Mouse (Mus musculus): ENCODE data around the gene Abi3. TPM values are rescaled to one million over a fixed set of nuclear protein-coding genes. Genes with fewer than 3 reads are reported as not detected.
"Not testable (repeated sequence)": the region's sequence is repeated elsewhere in the genome, so short reads cannot be mapped to it uniquely, and the experiment has no call there.

The Abi3 gene
- 1 to 10 TPM; 7.3 to 8.0 TPM for total RNA-seq (2021)
- long read RNA-seq, experiment 1, full-length matches to known transcripts, result 5 of 7 reads
- long read RNA-seq, experiment 1, partial matches to known transcripts, result 0 of 7 reads
- long read RNA-seq, experiment 1, other reads (novel, unspliced or antisense), result 2 of 7 reads
- long read RNA-seq, experiment 2, full-length matches to known transcripts, result 6 of 8 reads
- long read RNA-seq, experiment 2, partial matches to known transcripts, result 1 of 8 reads
- long read RNA-seq, experiment 2, other reads (novel, unspliced or antisense), result 1 of 8 reads

GRCm38 (mm10) chr11:95842074-95842681, at the start of gene Abi3:
Abi3 (minus strand) TSS chr11:95842476.
- no peak for DNase-seq (ENCODE audit: low spot score in 2 of 2)

DNA sequence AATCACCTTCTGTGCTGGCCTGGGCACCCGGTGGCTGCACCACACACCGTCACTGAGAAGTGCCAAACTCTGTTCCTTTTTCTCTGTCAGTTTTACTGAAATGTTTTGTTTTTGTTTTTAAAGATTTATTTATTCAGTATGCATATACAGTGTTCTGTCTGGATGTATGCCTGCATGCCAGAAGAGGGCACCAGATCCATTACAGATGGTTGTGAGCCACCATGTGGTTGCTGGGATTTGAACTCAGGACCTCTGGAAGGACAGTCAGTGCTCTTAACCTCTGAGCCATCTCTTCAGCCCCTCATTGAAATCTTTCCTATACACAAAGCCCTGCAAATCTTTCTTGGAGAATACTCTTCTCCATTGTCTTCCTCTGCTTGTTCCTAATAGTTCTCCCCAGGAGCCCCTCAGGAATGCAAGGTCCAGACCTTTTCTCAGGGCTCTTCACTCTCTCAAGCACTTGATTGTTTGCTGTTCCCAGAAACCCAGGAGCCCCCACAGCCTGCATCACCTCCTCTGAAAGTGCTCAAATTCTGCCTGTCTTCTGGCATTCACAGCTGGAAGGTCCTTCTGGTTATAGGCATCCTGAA, 48.3 kb upstream of the Abi3 start:
- DNase-seq (ENCODE audit: low spot score in 2 of 2), result no peak

DNA sequence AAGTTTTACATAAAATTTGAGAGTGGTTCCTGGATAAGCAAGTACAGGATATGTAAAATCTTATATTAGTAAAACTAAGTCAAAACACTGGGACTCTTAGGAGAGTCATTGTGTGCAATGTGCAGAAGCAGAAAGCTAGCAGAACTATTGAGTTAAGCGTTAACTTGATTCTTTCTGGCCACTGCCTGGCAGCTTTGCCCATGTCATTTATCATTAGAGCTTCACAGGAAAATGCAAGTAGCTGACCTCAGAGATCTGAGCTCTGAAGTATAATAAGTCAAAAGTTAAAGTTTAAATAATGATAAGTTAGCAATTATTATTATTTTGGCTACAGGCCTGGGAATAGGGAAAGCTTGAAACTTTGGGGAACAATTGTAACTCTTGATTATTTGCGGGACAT, 37.6 kb upstream of the Abi3 start:
- not testable (repeated sequence) for DNase-seq (ENCODE audit: low spot score in 2 of 2)

GRCm38 (mm10) chr11:95876296-95876695, 34.0 kb upstream of the Abi3 start:
- peak; percentile 49 to 64 for DNase-seq (ENCODE audit: low spot score in 2 of 2)

DNA sequence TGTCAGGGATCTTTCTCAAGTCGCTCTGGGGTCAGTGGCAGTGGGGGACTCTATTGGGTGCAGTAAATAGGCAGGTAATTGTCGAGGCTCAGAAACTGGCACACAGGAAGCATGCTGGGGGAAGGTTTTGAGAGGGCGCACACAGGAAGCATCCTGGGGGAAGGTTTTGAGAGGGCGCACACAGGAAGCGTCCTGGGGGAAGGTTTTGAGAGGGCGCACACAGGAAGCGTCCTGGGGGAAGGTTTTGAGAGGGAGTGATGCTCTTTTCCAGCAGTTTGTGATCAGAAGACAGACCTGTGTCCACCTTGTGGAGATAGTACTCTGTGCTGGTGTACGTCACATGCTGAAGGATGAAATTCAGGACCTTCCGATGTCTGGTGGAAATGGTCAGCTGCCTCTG, 33.5 kb upstream of the Abi3 start:
- DNase-seq (ENCODE audit: low spot score in 2 of 2), result no peak

DNA sequence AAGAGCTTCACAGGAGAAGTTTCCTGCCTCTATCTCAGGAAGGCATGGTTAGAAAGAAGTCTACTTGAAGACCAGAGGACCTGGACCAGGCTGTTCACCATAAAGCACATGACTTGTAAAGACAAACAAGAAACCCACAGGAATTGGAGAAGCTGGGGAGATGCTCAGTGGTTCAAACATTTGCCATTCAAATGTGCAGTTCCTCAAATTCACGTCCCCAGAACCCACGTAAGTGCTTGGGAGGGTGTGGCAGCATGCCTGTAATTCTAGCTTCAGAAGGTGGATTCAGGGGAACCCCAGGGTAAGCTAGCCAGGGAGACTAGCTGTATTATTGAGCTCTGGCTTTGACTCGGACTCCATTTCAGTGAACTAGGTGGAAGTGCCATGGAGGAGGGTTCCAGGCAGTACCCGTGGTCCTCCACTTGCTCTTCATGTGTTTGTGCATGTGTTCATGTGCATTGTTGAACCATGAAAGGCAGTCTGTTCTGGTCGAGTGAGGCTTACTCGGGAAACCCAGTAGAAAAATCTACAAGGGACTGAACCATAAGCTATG, 27.7 kb upstream of the Abi3 start:
- DNase-seq (ENCODE audit: low spot score in 2 of 2), result no peak

- DNase-seq (ENCODE audit: low spot score in 2 of 2), result no peak
Observed at GRCm38 (mm10) chr11:95869442-95869841, 27.2 kb upstream of the Abi3 start.

DNA sequence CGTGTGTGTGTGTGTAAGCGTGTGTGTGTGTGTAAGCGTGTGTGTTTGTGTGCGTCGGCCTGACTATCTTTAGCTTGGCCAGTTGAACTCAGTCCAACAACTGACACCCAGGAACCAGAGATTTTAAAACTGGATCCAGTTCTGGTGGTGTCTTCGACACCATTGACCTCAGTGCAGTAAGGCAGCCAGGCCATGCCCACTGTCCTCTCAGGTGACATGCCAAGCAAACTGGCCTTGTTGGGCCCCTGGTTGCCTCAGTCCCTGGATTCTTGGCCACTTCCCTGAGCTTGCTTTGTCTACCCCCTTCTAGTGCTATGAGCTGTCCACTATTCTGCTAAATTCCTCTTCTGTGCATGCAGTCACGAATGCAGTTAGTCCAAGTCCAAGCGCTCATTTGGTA, 19.1 kb upstream of the Abi3 start:
- no peak for DNase-seq (ENCODE audit: low spot score in 2 of 2)

- DNase-seq (ENCODE audit: low spot score in 2 of 2), result no peak
Observed at GRCm38 (mm10) chr11:95860071-95860490, 17.8 kb upstream of the Abi3 start.

GRCm38 (mm10) chr11:95859468-95859855, 17.2 kb upstream of the Abi3 start:
- peak in 1 of 2 experiments; percentile 54 for DNase-seq (ENCODE audit: low spot score in 2 of 2)

DNA sequence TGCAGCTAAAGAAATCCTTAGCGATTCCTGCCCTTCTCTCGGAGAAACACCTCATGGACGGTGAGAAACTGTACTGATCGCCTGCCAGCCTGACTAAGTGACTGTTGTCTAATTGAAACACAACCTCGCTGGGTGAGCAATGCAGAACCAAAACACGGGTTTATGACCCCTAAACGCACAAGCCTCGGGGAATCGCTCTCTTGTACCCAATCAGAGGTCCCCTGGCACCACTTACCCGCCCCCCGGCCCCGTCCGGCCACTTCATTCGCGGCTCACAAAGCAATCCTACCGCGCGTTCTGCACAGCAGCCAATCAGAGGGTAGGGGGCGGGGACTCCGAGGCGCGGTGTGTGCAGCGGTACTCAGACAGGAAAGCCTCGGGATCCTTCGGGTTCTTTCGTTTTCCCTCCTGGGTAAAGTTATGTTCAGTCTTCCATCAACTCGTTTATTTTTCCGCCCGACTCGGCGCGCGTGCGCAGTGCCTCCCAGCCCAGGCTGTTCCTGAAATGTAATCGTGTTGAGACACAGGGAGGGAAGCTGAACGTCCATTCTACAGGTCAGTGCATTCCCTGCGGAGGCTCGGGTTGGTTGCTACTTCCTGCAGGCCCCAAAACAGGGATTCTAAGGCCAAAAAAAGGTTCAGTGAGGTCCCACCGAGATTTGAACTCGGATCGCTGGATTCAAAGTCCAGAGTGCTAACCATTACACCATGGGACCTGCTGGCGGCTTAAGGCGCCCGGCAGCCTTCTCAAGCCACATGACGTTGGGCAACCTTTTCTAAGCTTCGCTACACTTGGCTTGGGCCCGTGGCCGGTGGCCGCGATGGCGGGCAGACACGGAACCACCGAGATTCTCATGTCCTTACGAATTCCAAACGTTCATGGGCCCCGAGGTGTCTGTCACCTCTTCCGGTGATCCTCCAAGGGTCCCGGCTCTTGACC, 16.5 kb upstream of the Abi3 start:
- peak; percentile 95 to 96 for DNase-seq (ENCODE audit: low spot score in 2 of 2)

- no peak for DNase-seq (ENCODE audit: low spot score in 2 of 2)
Observed at GRCm38 (mm10) chr11:95857716-95858527, 15.6 kb upstream of the Abi3 start.

- DNase-seq (ENCODE audit: low spot score in 2 of 2), result no peak
Observed at GRCm38 (mm10) chr11:95857306-95857705, 15.0 kb upstream of the Abi3 start.

DNA sequence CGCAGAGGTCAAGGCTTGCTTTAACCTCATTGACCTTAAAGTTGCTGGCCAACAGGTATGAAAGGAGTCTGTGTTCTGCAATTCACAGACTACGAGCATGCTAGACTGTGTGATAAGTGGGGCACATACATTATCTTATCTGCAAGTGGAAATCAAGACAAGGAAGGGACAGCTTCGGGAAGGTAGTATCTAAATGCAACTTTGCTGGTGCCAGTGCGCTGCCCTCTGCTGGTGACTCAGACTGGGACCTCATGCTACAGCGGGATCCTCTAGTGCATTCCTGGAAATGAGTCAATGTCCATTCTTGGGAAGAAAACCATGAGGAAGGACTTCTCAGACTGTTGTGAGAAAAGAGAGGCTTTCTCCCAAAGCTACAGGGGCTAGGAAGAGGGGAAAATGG, 11.4 kb upstream of the Abi3 start:
- peak in 1 of 2 experiments; percentile 53 for DNase-seq (ENCODE audit: low spot score in 2 of 2)

GRCm38 (mm10) chr11:95850898-95851297, 8.6 kb upstream of the Abi3 start:
- no peak for DNase-seq (ENCODE audit: low spot score in 2 of 2)

GRCm38 (mm10) chr11:95844935-95845334, 2.7 kb upstream of the Abi3 start:
- DNase-seq (ENCODE audit: low spot score in 2 of 2), result no peak

GRCm38 (mm10) chr11:95843421-95843950, 1.2 kb upstream of the Abi3 start:
- DNase-seq (ENCODE audit: low spot score in 2 of 2), result no peak

DNA sequence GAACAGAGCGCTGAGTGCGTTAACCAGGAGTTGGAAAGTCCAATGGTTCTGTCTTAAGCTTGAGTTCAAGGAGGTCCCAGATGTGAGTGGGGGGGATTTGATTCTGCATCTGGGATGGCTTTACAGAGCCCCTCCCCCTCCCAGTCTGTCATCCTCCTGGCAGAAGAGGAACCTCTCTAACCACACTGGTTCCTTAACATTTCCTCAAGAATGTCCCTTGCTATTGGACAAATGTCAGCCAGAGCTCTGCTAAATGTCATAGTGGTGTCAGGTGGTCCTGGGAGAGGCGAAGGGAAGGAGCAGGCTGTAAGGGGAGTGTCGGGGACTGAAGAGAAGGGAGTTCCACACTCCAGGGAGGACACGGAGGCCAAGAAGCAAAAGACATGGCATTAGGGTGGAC, 677 bp upstream of the Abi3 start:
- no peak for DNase-seq (ENCODE audit: low spot score in 2 of 2)

GRCm38 (mm10) chr11:95841498-95841830, 812 bp downstream of the Abi3 start:
- DNase-seq (ENCODE audit: low spot score in 2 of 2), result no peak
